Mouse (Mus musculus) heart, postnatal 25 days (tissue): Measurements from ENCODE around the gene Polr1b. TPM values are rescaled to one million over a fixed set of nuclear protein-coding genes. Genes with fewer than 3 reads are reported as not detected.

Experiments used
- DNase-seq: peaks from one replicate; pipeline ENCODE4 v3.0.0; 2022; ENCODE audit warnings: low spot score
- intact Hi-C: fragments of 180-260 bp; cut with DNase I; formaldehyde crosslinking; loops from one replicate; pipeline ENCODE4 v1.15.1; 2025
- total RNA-seq, 2 experiments: library from RNA; stranded (reverse); gene quantifications; 2 replicates each; pipeline ENCODE4 v1.2.3; 2021

The Polr1b gene
- total RNA-seq: 10 to 100 TPM; 10.3 to 11.3 TPM

DNA sequence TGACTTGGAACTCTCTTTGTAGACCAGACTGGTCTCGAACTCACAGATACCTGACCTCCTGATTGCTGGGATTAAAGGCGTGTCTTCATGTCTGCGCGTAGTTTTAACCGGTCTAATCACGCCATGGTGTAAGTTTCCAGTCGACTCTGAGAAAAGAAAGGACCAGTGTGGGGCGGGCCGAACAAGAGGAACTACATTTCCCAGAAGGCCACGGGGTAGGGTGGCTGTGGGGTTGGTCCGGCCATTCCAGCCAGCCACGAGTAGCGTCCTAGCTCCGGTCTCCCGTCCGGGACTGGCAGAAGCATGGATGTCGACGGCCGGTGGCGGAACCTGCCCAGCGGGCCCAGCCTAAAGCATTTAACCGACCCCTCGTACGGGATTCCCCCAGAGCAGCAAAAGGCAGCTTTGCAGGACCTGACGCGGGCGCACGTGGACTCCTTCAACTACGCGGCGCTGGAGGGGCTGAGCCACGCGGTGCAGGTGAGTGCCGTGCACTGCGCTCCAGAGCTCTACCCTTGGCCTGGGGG lies at the start of gene Polr1b:
Polr1b (plus strand) TSS at position 212 of the 527 bp plus-strand sequence.
- DNase-seq: peak; percentile 87
- intact Hi-C loops: loop anchor here (1.0 kb wide), 1 partner anchor 27 kb away; no protein-coding TSS in a partner anchor

- intact Hi-C loops: no loop called here
- DNase-seq: no peak
Measured at GRCm38 (mm10) chr2:129052451-129052983, 48.3 kb upstream of the Polr1b start.

- intact Hi-C loops: no loop called here
- DNase-seq: no peak
Measured at GRCm38 (mm10) chr2:129055741-129056140, 45.1 kb upstream of the Polr1b start.

GRCm38 (mm10) chr2:129056597-129056996 lies 44.2 kb upstream of the Polr1b start:
- intact Hi-C loops: no loop called here
- DNase-seq: no peak

GRCm38 (mm10) chr2:129057256-129057655 lies 43.5 kb upstream of the Polr1b start:
- intact Hi-C loops: no loop called here
- DNase-seq: no peak

DNA sequence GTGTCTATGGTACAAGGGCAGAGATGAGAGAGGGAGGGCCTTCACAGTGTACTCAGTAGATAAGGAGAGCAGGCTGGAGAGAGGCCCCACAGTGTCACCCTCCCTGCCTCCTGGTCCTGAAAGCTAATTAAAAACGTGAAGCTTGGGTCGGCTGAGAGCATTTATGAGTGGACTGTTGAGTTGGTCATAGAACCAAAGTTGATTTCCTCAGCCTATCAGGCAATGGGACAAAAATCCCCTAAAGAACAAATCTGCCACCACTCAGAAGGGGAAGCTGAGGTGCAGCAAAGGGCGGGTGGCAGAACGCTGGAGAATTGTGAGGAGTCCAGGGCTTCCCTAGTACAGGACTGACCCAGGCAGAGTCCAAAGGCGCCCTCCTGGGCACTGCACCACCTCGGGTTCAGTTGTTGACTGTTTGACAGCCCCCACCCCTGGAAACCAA lies 42.9 kb upstream of the Polr1b start:
- intact Hi-C loops: no loop called here
- no peak for DNase-seq

DNA sequence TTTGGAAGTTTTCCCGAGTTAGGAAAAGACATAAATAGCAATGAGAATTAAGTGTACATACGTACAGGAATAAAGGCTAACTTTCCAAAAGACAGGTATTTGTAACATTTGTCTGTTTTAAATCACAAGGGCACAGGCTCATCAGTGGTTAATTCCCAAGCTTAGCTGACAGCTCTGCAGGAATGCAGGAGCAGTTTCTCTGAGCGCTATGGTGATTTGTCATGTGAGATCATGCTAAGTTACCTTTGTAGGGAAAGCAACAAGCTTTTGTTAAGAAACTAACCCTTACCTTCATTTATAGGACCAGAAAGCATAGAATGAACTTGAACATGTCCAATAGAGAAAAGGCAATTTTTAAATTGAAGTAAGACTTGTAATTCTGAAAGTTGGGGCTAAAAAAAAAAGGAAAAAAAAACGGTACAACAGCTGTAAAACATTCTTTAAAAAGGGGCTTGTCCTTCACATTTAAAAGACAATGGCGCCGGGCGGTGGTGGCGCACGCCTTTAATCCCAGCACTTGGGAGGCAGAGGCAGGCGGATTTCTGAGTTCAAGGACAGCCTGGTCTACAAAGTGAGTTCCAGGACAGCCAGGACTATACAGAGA lies 39.2 kb upstream of the Polr1b start:
- DNase-seq: no peak
- intact Hi-C loops: no loop called here

GRCm38 (mm10) chr2:129065437-129066282 lies 35.1 kb upstream of the Polr1b start, which contains the start of gene Ttl:
TSS of gene Ttl (plus strand) at chr2:129065942.
- DNase-seq: peak; percentile 61
- intact Hi-C loops: loop anchor here (5.0 kb wide), 2 partner anchors 98 to 118 kb away; partner anchors contain the start of genes Gm10762 and Zc3h6

DNA sequence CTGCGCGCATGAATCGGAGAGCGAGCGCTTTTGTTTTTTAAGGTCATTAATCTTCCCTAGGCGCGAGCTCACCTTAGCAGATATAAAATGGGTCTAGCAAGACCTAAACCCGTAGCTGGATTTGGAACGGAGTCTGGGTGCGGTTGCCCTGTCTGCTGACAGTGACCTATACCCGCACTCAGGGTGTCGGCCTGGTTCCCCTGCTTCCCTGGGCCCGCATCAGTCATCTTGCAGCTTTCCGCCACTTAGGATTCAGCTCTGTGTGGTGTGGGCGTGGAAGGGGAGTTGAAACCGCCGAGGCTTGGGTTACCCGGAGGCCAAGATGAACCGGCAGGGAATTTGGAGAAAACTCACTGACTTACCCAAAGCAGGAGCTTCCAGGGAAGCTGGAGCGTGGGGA lies 34.5 kb upstream of the Polr1b start:
- intact Hi-C loops: loop anchor here (5.0 kb wide), 2 partner anchors 99 to 119 kb away; partner anchors contain the start of genes Gm10762 and Zc3h6
- peak; percentile 26 for DNase-seq

GRCm38 (mm10) chr2:129070296-129070695 lies 30.5 kb upstream of the Polr1b start:
- DNase-seq: no peak
- intact Hi-C loops: no loop called here

GRCm38 (mm10) chr2:129078313-129078712 lies 22.5 kb upstream of the Polr1b start:
- DNase-seq: no peak
- intact Hi-C loops: loop anchor here (5.0 kb wide), 1 partner anchor 179 kb away; no protein-coding TSS in a partner anchor

GRCm38 (mm10) chr2:129079194-129079593 lies 21.6 kb upstream of the Polr1b start:
- intact Hi-C loops: loop anchor here (5.0 kb wide), 1 partner anchor 178 kb away; no protein-coding TSS in a partner anchor
- no peak for DNase-seq

GRCm38 (mm10) chr2:129081097-129081496 lies 19.7 kb upstream of the Polr1b start:
- intact Hi-C loops: loop anchor here (5.0 kb wide), 1 partner anchor 74 kb away; no protein-coding TSS in a partner anchor
- no peak for DNase-seq

DNA sequence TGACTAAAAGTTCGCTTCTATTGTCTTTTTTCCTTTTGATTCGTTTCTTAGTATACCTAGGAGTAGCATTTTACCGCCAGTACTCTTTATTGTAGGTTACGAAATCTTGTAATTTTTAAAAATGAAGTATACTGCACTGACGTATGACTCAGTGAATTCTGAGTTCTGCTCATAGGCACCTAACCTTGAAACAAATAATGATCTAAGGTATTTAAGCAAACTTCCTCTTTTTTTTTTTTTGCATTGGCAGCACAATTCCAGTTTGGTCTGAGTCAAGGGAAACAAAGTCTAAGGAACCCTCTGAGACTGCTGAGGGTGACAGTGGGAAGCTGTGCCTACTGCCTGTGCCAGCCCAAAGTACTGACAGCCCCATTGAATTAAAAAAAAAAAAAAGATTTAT lies 17.3 kb upstream of the Polr1b start:
- intact Hi-C loops: loop anchor here (5.0 kb wide), 1 partner anchor 76 kb away; no protein-coding TSS in a partner anchor
- DNase-seq: no peak

GRCm38 (mm10) chr2:129084959-129085358 lies 15.8 kb upstream of the Polr1b start:
- no peak for DNase-seq
- intact Hi-C loops: loop anchor here (1.0 to 5.0 kb wide), 2 partner anchors 78 to 136 kb away; no protein-coding TSS in a partner anchor

DNA sequence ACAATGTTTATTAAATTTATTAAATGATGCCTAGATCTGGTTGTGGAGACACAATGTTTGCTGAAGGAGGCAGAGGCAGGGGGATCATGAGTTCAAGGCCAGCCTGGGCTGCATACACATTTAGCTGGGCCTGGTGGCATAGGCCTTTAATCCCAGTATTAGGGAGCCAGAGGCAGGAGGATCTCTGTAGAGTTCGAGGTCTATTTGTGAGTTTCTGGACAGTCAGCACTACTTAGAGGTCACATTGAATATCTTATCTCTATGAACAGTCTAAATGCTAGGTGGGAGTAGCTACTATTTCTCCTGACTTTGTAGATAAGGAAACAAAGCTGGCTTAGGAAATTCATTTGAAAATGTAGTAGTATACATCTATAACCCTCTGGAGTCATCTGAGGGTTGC lies 13.3 kb upstream of the Polr1b start:
- intact Hi-C loops: no loop called here

GRCm38 (mm10) chr2:129090370-129090769 lies 10.4 kb upstream of the Polr1b start:
- intact Hi-C loops: no loop called here

More for the DNA sequence above, 13.3 kb upstream of the Polr1b start:
- DNase-seq: no peak

DNA sequence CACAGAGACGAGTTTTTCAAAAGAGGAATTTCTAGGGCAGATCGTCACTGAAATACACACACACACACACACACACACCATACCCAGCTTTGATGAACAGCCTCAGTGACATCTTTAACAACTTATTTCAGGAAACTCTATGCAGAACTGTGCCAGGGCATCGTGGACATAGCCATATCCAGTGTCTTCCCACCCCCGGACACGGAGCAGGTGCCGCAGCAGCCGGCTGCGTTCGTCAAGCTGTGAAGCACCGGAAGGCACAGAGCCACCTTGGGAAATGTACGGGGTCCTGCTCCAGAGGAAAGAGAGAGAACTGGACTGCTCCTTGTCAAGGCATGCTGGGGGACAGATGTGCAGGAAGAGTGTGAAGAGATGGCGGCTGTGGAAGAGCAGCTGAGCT lies 8.0 kb upstream of the Polr1b start:
- DNase-seq: no peak
- intact Hi-C loops: no loop called here

More at GRCm38 (mm10) chr2:129090370-129090769, 10.4 kb upstream of the Polr1b start:
- no peak for DNase-seq

DNA sequence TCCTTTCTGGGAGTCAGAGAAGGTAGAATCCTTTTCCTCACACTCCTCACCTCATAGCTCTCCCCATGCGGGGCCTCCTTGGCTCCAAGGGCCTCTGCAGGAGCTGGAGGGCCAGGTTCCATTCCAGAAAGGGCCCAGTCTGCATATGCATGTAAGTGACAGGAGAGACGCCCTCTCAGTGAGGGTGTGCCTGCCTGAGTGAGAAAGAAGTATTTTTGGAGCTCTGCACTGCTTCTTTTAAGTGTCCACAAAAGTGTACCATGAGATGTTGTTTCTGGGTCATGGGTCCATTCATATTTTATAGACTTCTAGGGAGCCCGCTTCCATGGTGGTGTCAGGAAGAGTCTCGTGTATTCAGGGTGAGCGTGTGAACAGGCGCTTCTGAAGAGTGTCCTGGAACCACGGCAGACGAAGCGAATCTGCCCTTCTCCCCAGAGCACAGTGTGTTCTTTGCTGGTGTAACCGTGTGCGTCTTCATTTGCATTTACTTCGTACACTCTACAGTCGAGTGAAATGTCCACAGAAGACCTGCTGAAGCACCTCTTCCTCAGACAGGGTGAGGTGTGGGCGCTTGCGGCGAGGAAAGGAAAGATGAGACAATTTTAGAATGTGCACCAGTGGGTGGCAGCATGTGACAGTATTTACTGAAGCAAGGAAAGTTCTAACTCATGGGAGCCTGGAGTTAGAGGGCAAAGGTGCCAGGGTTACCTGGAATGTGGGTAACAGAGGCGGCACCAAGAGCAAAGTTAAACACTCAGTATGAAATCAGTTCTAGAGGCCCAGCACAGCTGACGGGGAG lies 6.7 kb upstream of the Polr1b start:
- DNase-seq: no peak
- intact Hi-C loops: no loop called here
